Mouse (Mus musculus) intestine, postnatal 0 days (tissue): ENCODE results near the gene Gm20696. TPM values are rescaled to one million over a fixed set of nuclear protein-coding genes. Genes with fewer than 3 reads are reported as not detected.

Source experiments
- ATAC-seq: fragments of 200-750 bp; cut with Nextera tagmentation; 2 replicates; pipeline ENCODE4 v1.8.0; 2017; ENCODE audit warnings: mild to moderate bottlenecking, moderate TSS enrichment, moderate library complexity
- H3K27ac ChIP-seq: fragments of 300-500 bp; sonication (generic); 2 replicates; pipeline ENCODE4 v1.5.1; 2014; ENCODE audit warnings: mild to moderate bottlenecking, low read depth, low read length, moderate library complexity
- H3K27me3 ChIP-seq: fragments of 300-500 bp; sonication (generic); replicated peaks from 2 replicates; pipeline ENCODE4 v1.6.1; 2014; ENCODE audit warnings: low read length, mixed read lengths; ENCODE audit not compliant: control insufficient read depth, insufficient read depth
- H3K36me3 ChIP-seq: fragments of 300-500 bp; sonication (generic); 2 replicates; pipeline ENCODE4 v1.6.1; 2014; ENCODE audit warnings: mild to moderate bottlenecking, moderate library complexity; ENCODE audit not compliant: control insufficient read depth, insufficient read depth
- H3K4me1 ChIP-seq: fragments of 300-500 bp; sonication (generic); replicated peaks from 2 replicates; pipeline ENCODE4 v1.6.1; 2014; ENCODE audit warnings: antibody characterized with exemption, low read length, mixed read lengths; ENCODE audit not compliant: control insufficient read depth, insufficient read depth
- H3K4me2 ChIP-seq: fragments of 300-500 bp; sonication (generic); replicated peaks from 2 replicates; pipeline ENCODE4 v1.6.1; 2014; ENCODE audit warnings: low read depth, mild to moderate bottlenecking, moderate library complexity
- H3K4me3 ChIP-seq: fragments of 300-500 bp; sonication (generic); 2 replicates; pipeline ENCODE4 v1.5.1; 2014; ENCODE audit warnings: low read depth, low read length
- H3K9ac ChIP-seq: fragments of 300-500 bp; sonication (generic); 2 replicates; pipeline ENCODE4 v1.6.1; 2014; ENCODE audit warnings: mild to moderate bottlenecking, low read depth, low read length
- H3K9me3 ChIP-seq: fragments of 300-500 bp; sonication (generic); 2 replicates; pipeline ENCODE4 v1.6.1; 2016; ENCODE audit warnings: mixed run types; ENCODE audit not compliant: control insufficient read depth
- CTCF ChIP-seq: sonication (generic); IDR thresholded peaks from 2 replicates; pipeline ENCODE4 v1.5.1; 2016; ENCODE audit warnings: low read depth, mild to moderate bottlenecking, control low read depth, antibody characterized with exemption, moderate library complexity
- WGBS: fragments of 180-500 bp; shearing (Covaris S2); extraction: QIAGEN DNeasy Blood & Tissue Kit; methylation state at CpG from one replicate; pipeline ENCODE4 v1.1.7; 2014; 5-methylcytosine and 5-hydroxymethylcytosine counted together
- polyA plus RNA-seq: library from polyadenylated mRNA; unstranded; fragments of >200 nt; fragmentation: Nextera tagmentation; extraction: Ambion mirVana; gene quantifications from 2 replicates; pipeline ENCODE4 v1.2.1, GENCODE M21; 2015

Gene Gm20696
- polyA plus RNA-seq, 1 experiment from 2014 or later: 1.4 TPM

GRCm38 (mm10) chr6:99572071-99572470 lies 94.5 kb downstream of the Gm20696 start:
- Histone ChIP-seq H3K4me2 (no peak overlapping the region), H3K36me3 (no peaks in the 10 kb centered on the region), H3K27ac (no peak overlapping the region), H3K4me3 (no peak overlapping the region), H3K9me3 (no peaks in the 10 kb centered on the region), H3K4me1 (no peaks in the 10 kb centered on the region), H3K27me3 (no peaks in the 10 kb centered on the region), H3K9ac (no peak overlapping the region)
- TF ChIP-seq CTCF: no peak
- 78% methylated on average over 5 of the region's 5 CpGs for WGBS
- ATAC-seq: no peak

GRCm38 (mm10) chr6:99566921-99567320 lies 99.7 kb downstream of the Gm20696 start:
- Histone ChIP-seq H3K4me1 (no peaks in the 10 kb centered on the region), H3K36me3 (no peaks in the 10 kb centered on the region), H3K9ac (no peak overlapping the region), H3K4me2 (no peak overlapping the region), H3K27ac (no peak overlapping the region), H3K27me3 (no peaks in the 10 kb centered on the region), H3K9me3 (no peaks in the 10 kb centered on the region), H3K4me3 (no peak overlapping the region)
- no peak for ATAC-seq
- WGBS: 66% methylated on average over 8 of the region's 8 CpGs
- TF ChIP-seq CTCF: no peak

DNA sequence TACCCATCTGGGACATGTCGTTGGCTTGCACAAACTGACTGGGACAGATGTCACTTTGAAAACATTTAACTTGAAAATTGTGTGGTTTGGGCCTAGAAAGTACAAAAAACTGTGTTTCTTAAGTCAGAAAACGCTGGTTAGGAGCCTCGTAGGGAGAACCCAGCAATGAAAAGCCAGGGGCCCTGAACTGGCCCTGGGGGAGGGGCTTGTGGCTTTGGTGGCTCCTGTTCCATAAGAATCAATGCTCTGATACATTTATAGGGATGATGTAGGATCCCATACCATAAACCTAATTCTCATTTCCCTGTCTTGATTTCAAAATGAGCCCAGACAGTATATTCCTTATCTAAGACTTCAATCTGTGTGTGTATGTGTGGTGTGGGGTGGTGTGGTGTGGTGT lies 101.8 kb downstream of the Gm20696 start:
- Histone ChIP-seq H3K36me3 (no peaks in the 10 kb centered on the region), H3K9ac (no peak overlapping the region), H3K27me3 (no peaks in the 10 kb centered on the region), H3K4me2 (no peak overlapping the region), H3K4me3 (no peak overlapping the region), H3K27ac (no peak overlapping the region), H3K9me3 (no peaks in the 10 kb centered on the region), H3K4me1 (no peaks in the 10 kb centered on the region)
- no peak for TF ChIP-seq CTCF
- no peak for ATAC-seq
- 82% methylated on average over 3 of the region's 3 CpGs for WGBS

DNA sequence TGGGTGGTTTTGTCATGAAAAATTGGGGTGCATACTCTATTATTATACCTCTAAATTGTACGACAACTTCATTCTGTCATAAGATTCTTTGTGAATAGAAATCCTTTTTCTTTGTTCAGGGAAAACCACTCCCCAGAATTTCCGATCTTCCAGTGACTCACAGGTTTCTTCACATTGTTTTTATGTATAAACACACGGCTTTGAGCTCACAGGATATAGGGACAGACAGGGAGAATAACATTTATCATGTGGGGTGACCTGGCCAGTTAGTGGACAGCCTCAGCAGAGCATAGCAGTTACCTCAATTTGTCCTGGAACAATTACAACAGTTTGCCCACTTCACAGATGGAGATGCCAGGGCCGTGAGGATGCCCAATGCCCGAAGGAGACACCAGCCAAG lies 109.6 kb downstream of the Gm20696 start:
- Histone ChIP-seq H3K4me3 (no peak overlapping the region), H3K9ac (no peak overlapping the region), H3K4me2 (no peak overlapping the region), H3K36me3 (no peaks in the 10 kb centered on the region), H3K27me3 (no peaks in the 10 kb centered on the region), H3K4me1 (no peaks in the 10 kb centered on the region), H3K9me3 (no peaks in the 10 kb centered on the region), H3K27ac (no peak overlapping the region)
- TF ChIP-seq CTCF: no peak
- no peak for ATAC-seq
- WGBS: 85% methylated on average over 5 of the region's 5 CpGs

DNA sequence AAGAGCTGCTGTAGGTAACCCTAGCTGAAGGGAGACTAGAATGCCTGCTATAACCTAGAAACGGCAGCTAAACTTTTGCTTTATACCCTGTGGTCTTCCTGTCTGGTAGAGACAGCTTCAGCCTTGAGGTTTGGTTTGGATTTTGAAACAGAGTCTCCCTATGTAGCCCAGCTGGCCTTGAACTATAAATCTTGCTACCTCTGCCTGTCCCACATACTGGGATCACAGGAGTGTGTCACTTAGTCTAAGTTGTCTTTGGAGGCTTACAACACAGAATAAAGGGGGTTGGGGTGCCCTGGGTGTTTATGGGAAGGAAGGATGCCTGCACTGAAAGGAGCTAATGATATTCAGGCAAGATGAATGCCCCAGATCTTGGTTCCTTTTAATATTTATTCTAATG lies 113.8 kb downstream of the Gm20696 start:
- Histone ChIP-seq H3K9me3 (no peaks in the 10 kb centered on the region), H3K4me1 (no peaks in the 10 kb centered on the region), H3K4me2 (no peak overlapping the region), H3K27me3 (no peaks in the 10 kb centered on the region), H3K27ac (no peak overlapping the region), H3K9ac (no peak overlapping the region), H3K36me3 (no peaks in the 10 kb centered on the region), H3K4me3 (no peak overlapping the region)
- TF ChIP-seq CTCF: no peak
- 78% methylated on average over 1 of the region's 1 CpGs for WGBS
- ATAC-seq: no peak

- H3K4me1 ChIP-seq: no peaks in the 10 kb centered on the region
- no peak overlapping the region for H3K9ac ChIP-seq
- H3K27me3 ChIP-seq: no peaks in the 10 kb centered on the region
- no peaks in the 10 kb centered on the region for H3K36me3 ChIP-seq
- TF ChIP-seq CTCF: no peak
- no peak overlapping the region for H3K4me2 ChIP-seq
- H3K9me3 ChIP-seq: no peaks in the 10 kb centered on the region
- WGBS: 89% methylated on average over 2 of the region's 2 CpGs
- H3K4me3 ChIP-seq: no peak overlapping the region
- no peak overlapping the region for H3K27ac ChIP-seq
- ATAC-seq: no peak
Measured at GRCm38 (mm10) chr6:99546416-99546815, 120.2 kb downstream of the Gm20696 start.

DNA sequence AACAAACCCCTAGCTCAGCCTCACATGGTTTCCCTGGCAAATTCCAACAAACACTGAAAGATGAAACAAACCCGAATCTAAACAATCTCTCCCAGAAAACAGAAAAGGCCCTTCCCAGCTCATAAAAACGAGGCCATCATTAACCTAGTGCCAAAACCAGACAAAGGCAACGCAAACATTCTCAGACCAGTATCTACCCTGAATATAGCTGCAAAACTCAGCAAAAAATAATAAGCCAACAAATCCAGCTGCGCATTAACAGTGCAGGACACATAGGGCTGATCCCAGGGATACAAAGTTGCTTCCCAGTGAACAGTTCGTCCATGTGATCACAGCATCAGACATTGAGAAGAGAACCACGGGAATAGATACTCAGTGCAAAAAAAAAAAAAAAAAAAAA lies 121.2 kb downstream of the Gm20696 start:
- no peak for TF ChIP-seq CTCF
- ATAC-seq: no peak
- no peaks in the 10 kb centered on the region for H3K36me3 ChIP-seq
- no peak overlapping the region for H3K9ac ChIP-seq
- no peaks in the 10 kb centered on the region for H3K27me3 ChIP-seq
- WGBS: 58% methylated on average over 6 of the region's 6 CpGs
- H3K27ac ChIP-seq: no peak overlapping the region
- no peaks in the 10 kb centered on the region for H3K9me3 ChIP-seq
- H3K4me3 ChIP-seq: no peak overlapping the region
- H3K4me2 ChIP-seq: no peak overlapping the region
- H3K4me1 ChIP-seq: no peaks in the 10 kb centered on the region
